Mouse (Mus musculus): ENCODE measurements at regions not wholly inside any gene's neighbourhood (a gene's known extent, or its start where the extent isn't known, plus 50 kb on each side); places are given as distances from the start of the nearest gene placed in this dataset.

- intact Hi-C loops (cut with DNase I), result loop anchor here (5.0 kb wide), 1 partner anchor 159 kb away; the partner anchor contains the start of genes Apaf1 and Ikbip
Observed at GRCm38 (mm10) chr10:91241611-91242005, 60.5 kb upstream of the Tmpo start.

DNA sequence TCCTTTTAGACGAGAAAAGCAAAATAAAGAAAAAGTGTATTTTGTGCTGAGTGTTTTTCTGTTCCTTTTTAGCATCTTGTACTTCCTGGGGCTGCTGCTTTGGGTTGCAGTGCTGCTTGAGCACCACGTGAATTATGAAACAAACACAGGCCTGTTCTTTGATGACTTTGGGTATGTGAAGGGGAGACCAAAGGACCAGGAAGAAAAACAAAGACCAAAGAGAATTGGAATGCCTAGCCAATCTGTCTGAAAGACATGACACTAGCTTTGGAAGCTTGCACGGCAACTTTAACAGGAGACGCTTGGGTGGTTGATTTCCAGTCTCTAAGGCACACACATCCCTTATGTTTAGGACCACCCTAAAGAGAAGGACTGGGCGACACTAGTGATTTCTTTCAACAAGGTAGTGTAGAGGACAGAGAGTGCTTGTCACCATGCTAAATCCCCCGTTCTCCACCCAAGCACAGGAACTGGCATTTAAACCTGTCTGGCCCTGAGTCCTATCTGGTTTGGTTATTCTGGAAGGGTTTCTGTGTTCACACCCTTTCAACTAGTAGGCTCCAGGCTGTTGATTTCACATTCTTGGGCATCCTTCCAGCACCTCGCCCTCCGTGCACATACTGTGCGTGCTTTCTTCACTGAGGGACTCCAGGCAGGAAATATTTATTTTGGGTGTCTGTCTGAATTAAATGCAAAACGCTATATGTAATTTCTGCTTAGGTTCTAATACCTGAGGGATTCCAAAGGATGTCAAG is 59.9 kb upstream of the Tmpo start:
- intact Hi-C loops (cut with DNase I), result loop anchor here (5.0 kb wide), 1 partner anchor 159 kb away; the partner anchor contains the start of genes Apaf1 and Ikbip

More at GRCm38 (mm10) chr10:91241611-91242005, 60.5 kb upstream of the Tmpo start:
- peak; percentile 39 to 49 for DNase-seq

GRCm38 (mm10) chr10:91240320-91240719 is 59.2 kb upstream of the Tmpo start:
- DNase-seq, result no peak
- intact Hi-C loops (cut with DNase I), result loop anchor here (5.0 kb wide), 1 partner anchor 158 kb away; the partner anchor contains the start of genes Apaf1 and Ikbip

More for the DNA sequence above, 59.9 kb upstream of the Tmpo start:
- DNase-seq, result peak; percentile 74 to 83

DNA sequence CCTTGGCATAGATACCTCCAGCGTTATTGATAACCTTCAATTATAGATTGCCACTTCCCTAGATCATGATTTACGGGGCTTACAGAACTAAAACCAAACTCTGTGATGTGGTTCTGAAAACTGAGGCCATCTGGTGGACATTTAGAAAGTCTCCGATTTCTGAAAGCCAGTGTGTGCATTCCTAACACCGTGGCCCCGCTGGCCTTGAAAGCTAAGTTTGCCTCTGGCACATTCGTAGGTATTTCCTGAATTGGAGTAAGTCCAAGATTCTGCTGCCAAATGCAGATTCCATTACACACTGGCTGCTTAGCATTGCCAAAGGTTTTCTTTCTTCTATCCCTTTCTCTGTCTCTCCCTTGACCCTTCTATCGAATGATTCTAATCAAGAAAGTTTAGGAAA is 55.7 kb upstream of the Tmpo start:
- DNase-seq, result peak; percentile 42 to 73
- intact Hi-C loops (cut with DNase I), result loop anchor here (2.0 kb wide), 1 partner anchor 48 kb away; no protein-coding TSS in a partner anchor

DNA sequence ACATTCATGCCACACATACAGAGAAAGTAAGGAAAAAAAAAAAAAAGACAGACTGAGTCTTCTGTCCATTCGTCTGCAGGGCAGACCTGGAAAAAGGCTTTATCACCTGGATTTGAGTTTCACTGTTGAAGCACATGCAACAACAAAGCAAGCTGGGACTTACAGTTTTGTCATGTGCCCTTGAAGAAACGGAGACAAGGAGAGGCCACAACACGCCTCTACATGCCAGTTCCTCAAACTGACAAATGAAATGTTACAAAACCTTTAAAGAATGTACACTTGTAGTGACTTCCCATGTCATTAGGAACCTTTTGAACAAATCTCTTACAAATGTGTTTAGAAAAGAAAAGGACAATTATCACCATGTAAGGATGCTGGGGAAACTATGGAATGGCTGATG is 53.6 kb upstream of the Tmpo start:
- intact Hi-C loops (cut with DNase I), result no loop called here

More for the DNA sequence above, 53.6 kb upstream of the Tmpo start:
- DNase-seq, result no peak

Measured in heart, postnatal 14 days (tissue).